Mouse (Mus musculus): Measurements from ENCODE around the gene Nfia.

- TF ChIP-seq POLR2A (IDR thresholded peaks at IDR 0.05; ENCODE audit: borderline replicate concordance, extremely low read depth, low read depth, low read length) (no peak), CTCF (IDR thresholded peaks at IDR 0.05; ENCODE audit: insufficient read depth, low read length) (no peak)
Observed at GRCm38 (mm10) chr4:97733392-97733791, 39.1 kb upstream of the Nfia start.

All from lung, adult 2 months (tissue).